Mouse (Mus musculus) liver, embryonic 15.5 days (tissue): ENCODE results near the gene Maml3. TPM values are rescaled to one million over a fixed set of nuclear protein-coding genes. Genes with fewer than 3 reads are reported as not detected.

Source experiments
- ATAC-seq: fragments of 200-750 bp; cut with Nextera tagmentation; 2 replicates; pipeline ENCODE4 v1.8.0; 2017; ENCODE audit warnings: moderate number of reproducible peaks, mild to moderate bottlenecking, moderate library complexity; ENCODE audit not compliant: insufficient read depth
- H3K27ac ChIP-seq: fragments of 300-500 bp; sonication (generic); replicated peaks from 2 replicates; pipeline ENCODE4 v1.5.1; 2015; ENCODE audit warnings: mild to moderate bottlenecking, inconsistent platforms
- H3K27me3 ChIP-seq: fragments of 300-500 bp; sonication (generic); 2 replicates; pipeline ENCODE4 v1.6.1; 2015; ENCODE audit warnings: mild to moderate bottlenecking, inconsistent platforms
- H3K36me3 ChIP-seq: fragments of 300-500 bp; sonication (generic); replicated peaks from 2 replicates; pipeline ENCODE4 v1.6.1; 2015; ENCODE audit warnings: moderate library complexity, mild to moderate bottlenecking, inconsistent platforms
- H3K4me1 ChIP-seq: fragments of 300-500 bp; sonication (generic); replicated peaks from 2 replicates; pipeline ENCODE4 v1.6.1; 2015; ENCODE audit warnings: inconsistent platforms
- H3K4me2 ChIP-seq: fragments of 300-500 bp; sonication (generic); 2 replicates; pipeline ENCODE4 v1.6.1; 2015; ENCODE audit warnings: moderate library complexity, mild to moderate bottlenecking, inconsistent platforms
- H3K4me3 ChIP-seq: fragments of 300-500 bp; sonication (generic); replicated peaks from 2 replicates; pipeline ENCODE4 v1.5.1; 2015; ENCODE audit warnings: mild to moderate bottlenecking, inconsistent platforms
- H3K9ac ChIP-seq: fragments of 300-500 bp; sonication (generic); 2 replicates; pipeline ENCODE4 v1.6.1; 2015; ENCODE audit warnings: moderate library complexity, mild to moderate bottlenecking, inconsistent platforms
- H3K9me3 ChIP-seq: fragments of 300-500 bp; sonication (generic); replicated peaks from 2 replicates; pipeline ENCODE4 v1.6.1; 2016; ENCODE audit warnings: inconsistent platforms
- WGBS: fragments of 180-500 bp; shearing (Covaris S2); methylation state at CpG from one replicate; pipeline ENCODE4 v1.1.7; 2015; ENCODE audit warnings: mixed read lengths; ENCODE audit not compliant: insufficient replicate concordance; 5-methylcytosine and 5-hydroxymethylcytosine counted together
- polyA plus RNA-seq: library from polyadenylated mRNA; unstranded; fragments of >200 nt; fragmentation: Nextera tagmentation; extraction: Ambion mirVana; gene quantifications from 2 replicates; pipeline ENCODE4 v1.2.1, GENCODE M21; 2015

Maml3 gene
- polyA plus RNA-seq, 1 experiment from 2014 or later: 0.73 TPM

- no peak overlapping the region for H3K9ac ChIP-seq
Measured at GRCm38 (mm10) chr3:52045221-52045641, 59.6 kb downstream of the Maml3 start.

DNA sequence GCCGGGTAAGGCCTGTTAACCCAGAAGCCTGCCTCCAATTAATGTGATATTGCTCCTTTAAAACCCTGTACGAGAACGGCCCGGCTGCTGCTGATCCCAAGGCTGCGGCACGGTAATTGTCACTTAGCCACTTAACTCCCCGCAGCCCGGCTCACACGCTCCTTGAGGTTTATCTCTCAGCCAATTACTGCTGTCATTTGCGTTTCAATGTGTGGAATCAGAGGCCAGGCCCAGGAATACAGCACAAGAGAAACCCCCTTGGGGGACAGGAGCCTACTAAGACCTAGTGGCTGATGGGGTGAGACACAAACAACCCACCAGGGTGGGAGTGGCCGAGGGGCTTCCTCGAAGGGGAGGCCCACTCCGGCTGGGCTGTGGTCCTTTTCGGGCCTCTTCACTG is 60.2 kb downstream of the Maml3 start:
- ATAC-seq: no peak
- H3K27ac ChIP-seq: no peak overlapping the region
- no peaks in the 10 kb centered on the region for H3K27me3 ChIP-seq
- 42% methylated on average over 14 of the region's 14 CpGs for WGBS
- peaks cover 39% of the 10 kb centered on the region for H3K4me1 ChIP-seq
- H3K36me3 ChIP-seq: no peaks in the 10 kb centered on the region
- 0 out of 2 replicates have a peak overlapping the region, but pooled peaks have one; percentile 12 for H3K4me3 ChIP-seq
- H3K4me2 ChIP-seq: peak overlapping the region; percentile 65
- H3K9me3 ChIP-seq: no peaks in the 10 kb centered on the region
- H3K9ac ChIP-seq: no peak overlapping the region

More at GRCm38 (mm10) chr3:52045221-52045641, 59.6 kb downstream of the Maml3 start:
- ATAC-seq: no peak
- no peaks in the 10 kb centered on the region for H3K27me3 ChIP-seq
- H3K36me3 ChIP-seq: no peaks in the 10 kb centered on the region
- no peaks in the 10 kb centered on the region for H3K9me3 ChIP-seq
- H3K27ac ChIP-seq: peak overlapping the region; percentile 74
- H3K4me1 ChIP-seq: peaks cover 39% of the 10 kb centered on the region
- peak overlapping the region; percentile 65 for H3K4me2 ChIP-seq
- no peak overlapping the region for H3K4me3 ChIP-seq
- WGBS: 26% methylated on average over 6 of the region's 6 CpGs

- ATAC-seq: no peak
- H3K9ac ChIP-seq: no peak overlapping the region
- H3K36me3 ChIP-seq: no peaks in the 10 kb centered on the region
- no peak overlapping the region for H3K27ac ChIP-seq
- H3K4me1 ChIP-seq: peaks cover 39% of the 10 kb centered on the region
- no peak overlapping the region for H3K4me2 ChIP-seq
- no peaks in the 10 kb centered on the region for H3K27me3 ChIP-seq
- H3K4me3 ChIP-seq: no peak overlapping the region
- WGBS: 41% methylated on average over 4 of the region's 4 CpGs
- no peaks in the 10 kb centered on the region for H3K9me3 ChIP-seq
Measured at GRCm38 (mm10) chr3:52043847-52044246, 61.0 kb downstream of the Maml3 start.

DNA sequence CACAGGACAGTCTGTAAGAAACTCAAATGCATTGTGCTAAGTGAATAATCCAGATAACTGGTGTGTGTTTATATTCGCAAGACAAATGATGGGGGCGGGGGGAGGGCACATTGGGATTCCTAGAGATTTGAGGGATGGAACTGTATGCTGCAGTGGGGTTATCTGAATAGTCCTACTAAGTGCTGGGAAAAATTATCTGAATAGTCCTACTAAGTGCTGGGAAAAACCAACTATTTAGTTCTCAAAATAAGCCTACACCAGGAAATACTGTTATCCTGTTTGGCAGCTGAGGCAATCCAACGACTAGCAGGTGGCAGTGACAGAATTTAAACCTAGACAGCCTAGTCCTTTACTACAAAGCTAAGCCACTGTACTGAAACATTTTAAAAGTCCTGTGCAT is 62.2 kb downstream of the Maml3 start:
- Histone ChIP-seq H3K27me3 (no peaks in the 10 kb centered on the region), H3K4me1 (peaks cover 38% of the 10 kb centered on the region), H3K27ac (no peak overlapping the region), H3K9me3 (no peaks in the 10 kb centered on the region), H3K9ac (no peak overlapping the region), H3K36me3 (no peaks in the 10 kb centered on the region), H3K4me3 (no peak overlapping the region), H3K4me2 (no peak overlapping the region)
- no peak for ATAC-seq
- 58% methylated on average over 3 of the region's 3 CpGs for WGBS

DNA sequence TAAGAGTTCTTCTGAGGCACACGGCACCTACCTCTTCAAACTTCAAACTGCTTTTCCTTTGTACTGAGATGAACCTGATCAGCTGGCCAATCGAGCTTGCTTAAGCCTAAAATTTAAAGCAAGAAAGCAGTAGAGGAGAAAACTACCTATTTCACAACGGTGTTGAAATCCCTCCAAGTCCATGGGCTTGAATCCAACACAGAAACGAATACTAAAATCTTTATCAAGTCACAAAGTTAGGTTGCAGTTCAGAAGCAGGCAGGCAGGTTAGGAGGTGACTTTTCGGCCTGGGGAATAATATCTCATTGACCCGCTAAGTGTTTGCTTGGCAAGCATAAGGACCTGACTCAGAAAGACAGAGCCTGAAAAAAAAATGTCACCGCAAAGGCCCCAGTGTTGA is 64.9 kb downstream of the Maml3 start:
- no peak overlapping the region for H3K4me3 ChIP-seq
- H3K27ac ChIP-seq: no peak overlapping the region
- H3K9ac ChIP-seq: no peak overlapping the region
- no peak for ATAC-seq
- no peak overlapping the region for H3K4me2 ChIP-seq
- H3K27me3 ChIP-seq: no peaks in the 10 kb centered on the region
- H3K36me3 ChIP-seq: no peaks in the 10 kb centered on the region
- 64% methylated on average over 7 of the region's 7 CpGs for WGBS
- no peaks in the 10 kb centered on the region for H3K9me3 ChIP-seq
- peaks cover 13% of the 10 kb centered on the region for H3K4me1 ChIP-seq

DNA sequence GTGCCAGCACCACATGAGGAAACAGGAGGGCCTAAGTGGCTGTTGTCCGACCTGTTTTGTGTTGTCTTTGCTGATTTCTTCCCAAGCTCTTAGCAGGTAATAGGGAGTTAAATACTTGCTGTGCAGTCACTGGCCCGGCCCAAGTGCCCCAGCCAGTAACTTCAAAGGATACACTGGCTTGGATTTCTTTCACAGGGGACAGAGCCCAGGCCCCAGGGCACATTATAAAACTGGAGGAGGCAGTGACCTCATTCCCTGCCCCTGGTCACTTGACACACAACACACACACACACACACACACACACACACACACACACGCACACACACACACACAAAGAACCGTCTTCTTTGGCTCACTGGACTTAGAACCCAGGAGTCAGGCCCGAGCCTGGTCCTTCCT is 67.6 kb downstream of the Maml3 start:
- H3K36me3 ChIP-seq: no peaks in the 10 kb centered on the region
- H3K27ac ChIP-seq: no peak overlapping the region
- H3K9me3 ChIP-seq: no peaks in the 10 kb centered on the region
- peaks cover 10% of the 10 kb centered on the region; the same call in 1 of the 2 replicates for H3K4me1 ChIP-seq
- 60% methylated on average over 5 of the region's 5 CpGs for WGBS
- no peaks in the 10 kb centered on the region for H3K27me3 ChIP-seq
- no peak overlapping the region for H3K9ac ChIP-seq
- H3K4me3 ChIP-seq: no peak overlapping the region
- no peak overlapping the region for H3K4me2 ChIP-seq
- no peak for ATAC-seq

DNA sequence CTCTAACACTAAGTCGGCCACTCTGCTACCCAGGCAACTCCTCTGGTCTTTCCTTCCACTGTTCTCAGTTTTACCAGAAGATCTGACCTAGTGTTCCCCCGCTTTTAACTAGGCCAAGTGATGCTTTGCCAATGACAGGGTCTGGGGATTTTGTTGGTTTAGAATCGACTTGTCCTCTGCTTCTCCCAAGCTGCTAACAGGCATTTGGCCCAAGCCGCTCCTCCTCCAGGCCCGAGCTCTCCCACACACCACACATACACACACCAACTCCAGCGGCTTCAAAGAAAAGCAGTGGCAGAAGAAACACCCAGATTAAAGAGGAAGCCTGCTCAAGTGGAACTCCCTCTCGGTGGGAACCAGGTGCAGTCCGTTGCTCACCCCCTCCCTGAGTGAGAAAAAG is 69.5 kb downstream of the Maml3 start:
- H3K4me3 ChIP-seq: no peak overlapping the region
- no peak overlapping the region for H3K9ac ChIP-seq
- H3K9me3 ChIP-seq: no peaks in the 10 kb centered on the region
- H3K4me2 ChIP-seq: no peak overlapping the region
- WGBS: 34% methylated on average over 8 of the region's 8 CpGs
- no peak for ATAC-seq
- no peaks in the 10 kb centered on the region for H3K27me3 ChIP-seq
- H3K4me1 ChIP-seq: peaks cover 14% of the 10 kb centered on the region
- no peaks in the 10 kb centered on the region for H3K36me3 ChIP-seq
- H3K27ac ChIP-seq: no peak overlapping the region

DNA sequence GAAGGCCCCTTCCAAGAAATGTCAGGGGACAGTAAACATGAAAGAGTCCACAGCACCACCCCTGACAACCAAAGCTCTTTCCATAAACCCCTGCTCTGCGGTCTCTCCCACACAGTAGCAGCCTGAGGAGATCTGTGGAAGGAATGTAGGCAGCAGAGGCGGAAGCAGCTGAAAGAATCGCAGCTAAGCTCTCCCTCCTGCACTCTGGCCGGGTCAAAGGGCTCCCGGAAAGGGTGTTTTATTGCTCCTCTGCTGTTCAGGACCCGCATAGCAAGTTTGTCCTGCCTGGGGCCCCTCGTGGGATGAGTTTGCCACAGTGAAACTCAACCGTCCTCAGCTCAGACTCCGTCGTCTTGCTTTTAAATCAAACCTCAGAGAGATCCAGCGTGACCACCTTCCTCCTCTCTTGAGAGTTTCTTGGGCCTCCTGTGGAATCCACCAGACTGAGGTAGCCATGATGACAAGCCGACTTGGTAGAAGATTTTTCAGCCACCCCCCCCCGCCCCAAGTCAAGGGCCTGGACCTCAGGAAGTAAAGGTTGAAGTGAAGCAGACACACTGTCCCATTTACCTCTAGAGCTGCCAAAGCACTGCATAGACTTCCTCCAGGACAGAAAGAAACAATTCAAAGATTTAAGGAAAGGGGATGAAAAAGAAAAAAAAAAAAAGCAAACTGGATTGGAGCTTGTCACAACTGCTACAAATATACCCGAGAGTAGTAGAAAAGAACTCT is 70.9 kb downstream of the Maml3 start:
- H3K27ac ChIP-seq: no peak overlapping the region
- WGBS: 35% methylated on average over 14 of the region's 14 CpGs
- no peak for ATAC-seq

DNA sequence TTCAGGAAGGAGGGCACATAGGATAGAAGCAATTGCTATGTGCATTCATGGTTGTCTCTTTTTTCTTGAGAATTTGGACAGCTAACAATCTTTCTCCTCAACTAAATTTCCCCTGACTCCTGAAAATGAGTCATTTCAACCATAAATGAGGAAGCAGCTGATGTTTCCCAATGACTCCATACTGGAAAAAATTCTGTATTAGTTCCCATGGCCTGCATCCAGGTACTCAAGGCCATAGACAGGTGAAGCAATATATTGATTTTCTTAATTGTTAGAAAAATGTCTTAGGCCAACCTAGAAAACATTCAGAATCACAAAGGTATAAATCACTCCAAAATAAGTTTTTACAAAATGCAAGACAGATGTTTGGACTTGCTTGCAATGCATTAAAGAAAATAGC is 73.5 kb downstream of the Maml3 start:
- Histone ChIP-seq H3K27ac (no peak overlapping the region), H3K27me3 (no peaks in the 10 kb centered on the region), H3K4me2 (no peak overlapping the region), H3K4me1 (peaks cover 29% of the 10 kb centered on the region), H3K4me3 (no peak overlapping the region), H3K9me3 (no peaks in the 10 kb centered on the region), H3K9ac (no peak overlapping the region), H3K36me3 (no peaks in the 10 kb centered on the region)
- ATAC-seq: no peak

More for the DNA sequence above, 70.9 kb downstream of the Maml3 start:
- no peak overlapping the region for H3K4me2 ChIP-seq
- H3K27me3 ChIP-seq: no peaks in the 10 kb centered on the region
- no peaks in the 10 kb centered on the region for H3K9me3 ChIP-seq
- no peak overlapping the region for H3K9ac ChIP-seq
- H3K4me3 ChIP-seq: no peak overlapping the region
- H3K36me3 ChIP-seq: no peaks in the 10 kb centered on the region
- peaks cover 21% of the 10 kb centered on the region for H3K4me1 ChIP-seq

DNA sequence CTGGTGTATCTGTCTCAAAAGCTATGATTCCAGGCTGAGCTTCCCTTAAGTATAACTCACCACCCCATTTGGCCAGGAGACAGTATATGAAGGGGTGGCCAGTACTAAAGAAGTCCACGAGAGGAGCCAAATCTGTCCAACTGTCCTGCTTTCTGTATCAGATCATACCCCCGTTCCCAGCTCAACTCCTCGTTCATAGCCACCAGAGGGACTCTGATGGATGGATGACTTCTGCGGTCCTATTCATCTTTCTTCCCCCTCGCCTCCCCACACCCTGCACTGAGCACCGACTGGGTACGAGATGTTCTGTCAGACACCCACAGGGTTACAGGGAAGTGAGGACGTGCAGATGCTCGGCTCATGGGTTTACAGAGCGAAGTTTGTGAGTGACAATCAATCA is 74.8 kb downstream of the Maml3 start:
- H3K27me3 ChIP-seq: no peaks in the 10 kb centered on the region
- peak overlapping the region; percentile 30 for H3K4me3 ChIP-seq
- 33% methylated on average over 10 of the region's 10 CpGs for WGBS
- H3K9ac ChIP-seq: no peak overlapping the region
- H3K4me2 ChIP-seq: peak overlapping the region; percentile 49
- no peak; the same call in 1 of the 2 replicates for ATAC-seq
- no peaks in the 10 kb centered on the region for H3K36me3 ChIP-seq
- H3K27ac ChIP-seq: peak overlapping the region; percentile 34; the same call in 1 of the 2 replicates
- no peaks in the 10 kb centered on the region for H3K9me3 ChIP-seq
- H3K4me1 ChIP-seq: peaks cover 29% of the 10 kb centered on the region

GRCm38 (mm10) chr3:52029661-52030081 is 75.2 kb downstream of the Maml3 start:
- Histone ChIP-seq H3K4me1 (peaks cover 29% of the 10 kb centered on the region), H3K27ac (peak overlapping the region; percentile 34; the same call in 1 of the 2 replicates), H3K27me3 (no peaks in the 10 kb centered on the region), H3K4me3 (peak overlapping the region; percentile 30), H3K9ac (no peak overlapping the region), H3K4me2 (peak overlapping the region; percentile 49), H3K36me3 (no peaks in the 10 kb centered on the region), H3K9me3 (no peaks in the 10 kb centered on the region)
- WGBS: 33% methylated on average over 12 of the region's 12 CpGs
- no peak for ATAC-seq

- H3K9ac ChIP-seq: no peak overlapping the region
- H3K27me3 ChIP-seq: no peaks in the 10 kb centered on the region
- no peak overlapping the region for H3K27ac ChIP-seq
- 62% methylated on average over 7 of the region's 7 CpGs for WGBS
- no peak overlapping the region for H3K4me3 ChIP-seq
- peaks cover 19% of the 10 kb centered on the region; the same call in 1 of the 2 replicates for H3K4me1 ChIP-seq
- no peak for ATAC-seq
- H3K36me3 ChIP-seq: no peaks in the 10 kb centered on the region
- H3K9me3 ChIP-seq: no peaks in the 10 kb centered on the region
- H3K4me2 ChIP-seq: no peak overlapping the region
Measured at GRCm38 (mm10) chr3:52027972-52028371, 76.9 kb downstream of the Maml3 start.
